Comparison of ENCODE assay signal across 21 mouse cellular contexts in genomic region chr15:31248882-31249281, GRCm38 (mm10). TPM values are rescaled to one million over a fixed set of nuclear protein-coding genes. Genes with fewer than 3 reads are reported as not detected.
A peak's percentile ranks its signal among the peaks of the same experiment; 100 is the strongest.
DNase-seq lines count a peak whose midpoint lies in the region; ATAC-seq and TF ChIP-seq lines count a peak whose summit lies in the region.
"Had no signal": no experiment of that assay in that cellular context is flagged by ENCODE, and none has a peak within 500 bp of the region (broad histone marks: within the 10 kb centered on the region; RNA-seq: fewer than 3 reads in every experiment).

No protein-coding gene starts in this region.

- TF ChIP-seq CTCF in bone marrow macrophage, adult 2 months (IDR thresholded peaks at IDR 0.05; ENCODE audit: low read depth, low read length) = no peak

- WGBS in forebrain, embryonic 14.5 days = 75% methylated on average over 7 of the region's 7 CpGs

- no peaks in the 10 kb centered on the region for H3K36me3 ChIP-seq in forebrain, embryonic 14.5 days (ENCODE audit: control insufficient read depth, insufficient read depth, low read length)
- H3K36me3 ChIP-seq: neural tube, embryonic 13.5 days had no signal

- H3K4me1 ChIP-seq in bone marrow macrophage, adult 2 months (ENCODE audit: control insufficient read depth, insufficient read depth, low read length) = peaks cover 22% of the 10 kb centered on the region
- H3K4me1 ChIP-seq in forebrain, embryonic 14.5 days (ENCODE audit: control insufficient read depth, insufficient read depth, low read length) = no peaks in the 10 kb centered on the region; the same call in none of the 2 replicates

- no peaks in the 10 kb centered on the region for H3K9me3 ChIP-seq in forebrain, embryonic 14.5 days (replicated peaks; ENCODE audit: control insufficient read depth, low read length)
- H3K9me3 ChIP-seq: neural tube, embryonic 13.5 days had no signal

- peak; percentile 49 for DNase-seq in embryo, embryonic 11 days
- no peak for DNase-seq in embryo, embryonic 10 days (ENCODE audit: low spot score)
- peak; percentile 58 for DNase-seq in forelimb bud, embryonic 11.5 days (ENCODE audit: low read depth, low spot score)
- no peak for DNase-seq in layer of hippocampus, adult 18-20 months (ENCODE audit: low spot score in 2 of 2)
- no peak for DNase-seq in spleen, adult 18-20 months
- no peak for DNase-seq in forebrain, embryonic 14.5 days (ENCODE audit: low spot score)
- DNase-seq: adrenal gland, adult 2 months; cerebellum, adult 9-11 months; forebrain, postnatal 0 days; gastrocnemius, postnatal 10 days; heart, postnatal 4 days; kidney, adult 9 months; lung, embryonic 14.5 days; thymus, postnatal 25 days had no signal

- H3K4me3 ChIP-seq in bone marrow macrophage, adult 2 months (ENCODE audit: insufficient read depth, low read length) = no peak overlapping the region
- no peak overlapping the region for H3K4me3 ChIP-seq in forebrain, embryonic 14.5 days (ENCODE audit: low read depth, low read length)
- H3K4me3 ChIP-seq: neural tube, embryonic 13.5 days had no signal

- H3K27ac ChIP-seq in bone marrow macrophage, adult 2 months (ENCODE audit: insufficient read depth, low read depth, low read length) = peak overlapping the region; percentile 8
- H3K27ac ChIP-seq in forebrain, embryonic 14.5 days (ENCODE audit: low read depth, low read length) = no peak overlapping the region
- H3K27ac ChIP-seq: macrophage; neural tube, embryonic 13.5 days had no signal

- no peak overlapping the region for H3K9ac ChIP-seq in forebrain, embryonic 14.5 days (ENCODE audit: low read length)
- H3K9ac ChIP-seq: forebrain, postnatal 0 days; lung, embryonic 14.5 days; neural tube, embryonic 13.5 days had no signal

- no peaks in the 10 kb centered on the region for H3K27me3 ChIP-seq in forebrain, embryonic 14.5 days (replicated peaks; ENCODE audit: control insufficient read depth, insufficient read depth, low read length)
- H3K27me3 ChIP-seq: neural tube, embryonic 13.5 days had no signal

- peak; percentile 55 for ATAC-seq in megakaryocyte, adult 5-6 weeks (ENCODE audit: poor library complexity, severe bottlenecking)
- no peak for ATAC-seq in forebrain, embryonic 14.5 days
- ATAC-seq: forebrain, postnatal 0 days; inflammation-experienced regulatory T-cells, adult 6 months had no signal

- no peak for TF ChIP-seq POLR2A in bone marrow macrophage, adult 2 months (IDR thresholded peaks at IDR 0.05; ENCODE audit: borderline replicate concordance, low read depth, low read length)

- no peak overlapping the region for H3K4me2 ChIP-seq in forebrain, embryonic 14.5 days (ENCODE audit: low read length)
- H3K4me2 ChIP-seq: heart, embryonic 11.5 days; liver, embryonic 11.5 days; lung, embryonic 14.5 days; neural tube, embryonic 13.5 days had no signal

RNA-seq across cellular contexts. Expression of gene Dap, which starts 24.8 kb away (rescaled TPM):
- polyA plus RNA-seq in bone marrow macrophage, adult 2 months (2012; ENCODE audit: insufficient read depth, insufficient read length, missing spikeins) = 121 and 132 TPM in 2 replicates
- 91.4 and 97.3 TPM in 2 replicates for total RNA-seq in megakaryocyte, adult 5-6 weeks (2015)
- 63.1 and 66.6 TPM in 2 replicates for total RNA-seq in megakaryocyte, adult 5-6 weeks (2017)
- total RNA-seq in layer of hippocampus, adult 18-20 months (2021) = 1 to 10 TPM; 7.5 to 8.5 TPM
- 21.1 and 22.7 TPM in 2 replicates for polyA plus RNA-seq in forebrain, embryonic 14.5 days (2014; fragmentation: Nextera tagmentation; extraction: Ambion mirVana)

Comparison
In these comparisons a context has a peak if more than half of its experiments do, and no peak if none do; other contexts are left out.
1. DNase-seq: peak in embryo, embryonic 11 days (single experiment) and forelimb bud, embryonic 11.5 days (single experiment); none in embryo, embryonic 10 days (single experiment), layer of hippocampus, adult 18-20 months (0 of 2), spleen, adult 18-20 months (0 of 2) and forebrain, embryonic 14.5 days (single experiment).
2. RNA of gene Dap, which starts 24.8 kb away (total RNA-seq): 63.1 to 97.3 TPM in megakaryocyte, adult 5-6 weeks; 7.5 to 8.5 TPM in layer of hippocampus, adult 18-20 months; every median in the first group is over 4 times any median in the second.